Mouse (Mus musculus): ENCODE data around the gene Larp4b.

DNA sequence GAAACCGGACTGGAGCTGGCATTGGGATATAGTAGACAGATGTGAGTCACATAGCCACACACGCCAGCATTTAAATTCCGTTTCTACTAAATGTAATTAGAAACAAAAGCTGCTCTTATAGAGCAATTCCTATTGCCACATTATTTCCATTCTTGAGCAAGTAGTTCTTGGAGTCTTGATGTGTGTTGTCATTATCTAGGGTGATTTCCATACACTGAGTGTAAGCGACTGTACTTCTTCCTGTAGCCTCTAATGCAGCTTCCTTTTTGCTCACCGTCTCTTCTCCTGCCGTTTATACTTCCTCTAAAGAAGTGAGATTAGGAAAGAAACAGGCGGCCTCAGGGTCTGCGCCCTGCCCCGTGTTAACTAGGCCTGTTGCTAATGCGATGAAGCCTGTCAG is 65.6 kb downstream of the Larp4b start:
- no peak for TF ChIP-seq CTCF (IDR thresholded peaks at IDR 0.05; ENCODE audit: low read depth)
- no peak for TF ChIP-seq EP300 (optimal IDR thresholded peaks at IDR 0.05)

Measured in stomach, postnatal 0 days (tissue).